Mouse (Mus musculus) stomach, embryonic 14.5 days (tissue): ENCODE measurements around the gene Gm21987. TPM values are rescaled to one million over a fixed set of nuclear protein-coding genes. Genes with fewer than 3 reads are reported as not detected.

ENCODE experiments used
- ATAC-seq: fragments of 200-750 bp; cut with Nextera tagmentation; 2 replicates; pipeline ENCODE4 v1.8.0; 2017; ENCODE audit warnings: low read depth, moderate TSS enrichment; ENCODE audit not compliant: insufficient number of reproducible peaks, insufficient read depth, low FRiP score
- H3K27ac ChIP-seq: fragments of 300-500 bp; sonication (generic); 2 replicates; pipeline ENCODE4 v1.5.1; 2014; ENCODE audit warnings: mild to moderate bottlenecking, low read length, moderate library complexity, mixed read lengths
- H3K27me3 ChIP-seq: fragments of 300-500 bp; sonication (generic); 2 replicates; pipeline ENCODE4 v1.6.1; 2014; ENCODE audit warnings: low read length, control low read depth, mixed read lengths; ENCODE audit not compliant: control insufficient read depth, insufficient read depth
- H3K36me3 ChIP-seq: fragments of 300-500 bp; sonication (generic); 2 replicates; pipeline ENCODE4 v1.6.1; 2014; ENCODE audit warnings: mild to moderate bottlenecking, control low read depth, low read length, moderate library complexity, mixed read lengths; ENCODE audit not compliant: control insufficient read depth, insufficient read depth
- H3K4me1 ChIP-seq: fragments of 300-500 bp; sonication (generic); 2 replicates; pipeline ENCODE4 v1.6.1; 2014; ENCODE audit warnings: low read length, control low read depth, mixed read lengths; ENCODE audit not compliant: control insufficient read depth, insufficient read depth
- H3K4me2 ChIP-seq: fragments of 300-500 bp; sonication (generic); replicated peaks from 2 replicates; pipeline ENCODE4 v1.6.1; 2014; ENCODE audit warnings: low read depth, low read length, control low read depth
- H3K4me3 ChIP-seq: fragments of 300-500 bp; sonication (generic); 2 replicates; pipeline ENCODE4 v1.5.1; 2014; ENCODE audit warnings: low read depth, low read length, control low read depth
- H3K9ac ChIP-seq: fragments of 300-500 bp; sonication (generic); replicated peaks from 2 replicates; pipeline ENCODE4 v1.6.1; 2014; ENCODE audit warnings: low read depth, mild to moderate bottlenecking, control low read depth, low read length, moderate library complexity, mixed read lengths
- H3K9me3 ChIP-seq: fragments of 300-500 bp; sonication (generic); 2 replicates; pipeline ENCODE4 v1.6.1; 2016; ENCODE audit warnings: low read depth, low read length, control low read depth; ENCODE audit not compliant: control insufficient read depth
- WGBS: fragments of 180-500 bp; shearing (Covaris S2); extraction: QIAGEN DNeasy Blood & Tissue Kit; methylation state at CpG from one replicate; pipeline ENCODE4 v1.1.7; 2014; 5-methylcytosine and 5-hydroxymethylcytosine counted together
- polyA plus RNA-seq: library from polyadenylated mRNA; unstranded; fragments of >200 nt; fragmentation: Nextera tagmentation; extraction: Ambion mirVana; gene quantifications from 2 replicates; pipeline ENCODE4 v1.2.1, GENCODE M21; 2014

Gene Gm21987
- polyA plus RNA-seq, 1 experiment from 2014 or later = not detected

DNA sequence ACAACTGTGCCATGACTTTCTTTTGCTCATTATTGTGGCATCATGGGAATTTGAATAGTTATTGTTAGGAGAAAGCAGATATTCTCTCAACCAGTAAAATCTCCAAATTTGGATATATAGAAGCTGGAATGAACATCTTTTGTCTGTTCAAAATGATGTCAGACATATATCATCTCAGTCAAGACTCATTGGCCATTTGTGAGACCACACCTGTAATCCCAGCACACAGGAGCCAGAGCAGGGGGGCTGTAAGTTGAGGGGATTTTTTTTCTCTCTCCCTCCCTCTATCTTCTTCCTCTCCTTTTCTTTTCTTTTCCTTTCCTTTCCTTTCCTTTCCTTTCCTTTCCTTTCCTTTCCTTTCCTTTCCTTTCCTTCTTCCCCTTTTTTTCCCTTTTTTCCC is 6.0 kb downstream of the Gm21987 start:
- Histone ChIP-seq H3K4me2 (no peak overlapping the region), H3K9me3 (no peaks in the 10 kb centered on the region), H3K4me3 (no peak overlapping the region), H3K9ac (no peak overlapping the region), H3K4me1 (peaks cover 2% of the 10 kb centered on the region; the same call in 1 of the 2 replicates), H3K36me3 (peaks cover 15% of the 10 kb centered on the region), H3K27me3 (no peaks in the 10 kb centered on the region), H3K27ac (no peak overlapping the region)
- ATAC-seq = no peak

DNA sequence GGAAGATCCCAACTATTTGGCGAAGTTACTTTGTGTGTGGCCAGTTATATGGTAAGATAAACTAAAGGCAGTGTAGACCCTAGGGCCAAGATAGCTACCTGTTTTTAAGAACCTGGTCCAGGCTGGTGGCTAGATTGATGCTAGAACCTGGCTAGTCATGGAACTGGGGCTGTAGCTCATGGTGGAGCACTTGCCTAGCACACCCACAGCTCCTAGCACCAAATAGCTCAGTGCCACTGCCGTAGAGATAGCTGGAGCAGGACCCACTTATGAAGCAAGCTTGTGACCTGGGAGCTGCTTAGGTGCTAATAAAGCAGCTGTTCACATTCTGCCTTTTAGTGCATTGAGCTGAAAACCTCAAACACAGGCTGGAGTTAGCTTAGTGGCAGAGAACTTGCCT is 6.8 kb downstream of the Gm21987 start:
- no peak overlapping the region for H3K4me2 ChIP-seq

GRCm38 (mm10) chr16:38354185-38354913 is 7.5 kb downstream of the Gm21987 start:
- WGBS = 56% methylated on average over 5 of the region's 5 CpGs
- Histone ChIP-seq H3K9me3 (no peaks in the 10 kb centered on the region), H3K9ac (no peak overlapping the region), H3K27me3 (no peaks in the 10 kb centered on the region), H3K27ac (no peak overlapping the region), H3K36me3 (peaks cover 15% of the 10 kb centered on the region), H3K4me3 (no peak overlapping the region), H3K4me1 (no peaks in the 10 kb centered on the region), H3K4me2 (no peak overlapping the region)
- no peak for ATAC-seq

More for the DNA sequence above, 6.8 kb downstream of the Gm21987 start:
- H3K4me1 ChIP-seq = no peaks in the 10 kb centered on the region
- H3K4me3 ChIP-seq = no peak overlapping the region
- no peaks in the 10 kb centered on the region for H3K9me3 ChIP-seq
- 100% methylated on average over 2 of the region's 2 CpGs for WGBS
- peaks cover 15% of the 10 kb centered on the region for H3K36me3 ChIP-seq
- no peak overlapping the region for H3K27ac ChIP-seq
- ATAC-seq = no peak
- H3K9ac ChIP-seq = no peak overlapping the region
- no peaks in the 10 kb centered on the region for H3K27me3 ChIP-seq

DNA sequence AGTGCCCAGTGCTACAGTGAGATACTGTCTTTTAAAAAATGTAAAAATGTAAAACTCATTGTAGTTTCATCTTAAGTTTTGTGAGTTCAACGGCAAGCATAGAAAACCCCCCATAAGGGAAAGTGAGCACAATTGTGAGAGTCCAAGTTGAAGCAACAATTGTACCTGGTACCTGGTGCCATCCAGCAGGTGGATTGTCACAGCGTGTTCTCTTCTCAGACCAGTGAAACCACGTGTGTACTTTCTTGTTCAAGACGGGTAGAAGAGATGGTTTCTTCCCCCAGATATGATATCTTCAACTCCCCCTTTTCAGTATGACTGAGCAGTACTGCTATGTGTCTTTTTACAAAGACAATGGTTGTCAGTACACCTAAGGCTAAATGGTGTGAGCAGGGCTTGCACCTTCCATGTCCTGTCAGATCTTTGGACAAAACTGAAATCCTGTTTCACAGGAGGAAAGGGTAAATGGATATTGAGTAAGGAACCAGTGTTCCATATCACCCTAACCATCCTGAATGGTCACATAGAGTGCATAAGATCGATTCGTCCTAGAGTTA is 11.5 kb downstream of the Gm21987 start:
- 93% methylated on average over 6 of the region's 6 CpGs for WGBS
- no peak overlapping the region for H3K9ac ChIP-seq
- H3K27me3 ChIP-seq = no peaks in the 10 kb centered on the region
- no peak overlapping the region for H3K4me3 ChIP-seq
- no peaks in the 10 kb centered on the region for H3K9me3 ChIP-seq
- H3K4me1 ChIP-seq = peaks cover 11% of the 10 kb centered on the region
- H3K4me2 ChIP-seq = no peak overlapping the region
- H3K36me3 ChIP-seq = no peaks in the 10 kb centered on the region
- no peak for ATAC-seq
- H3K27ac ChIP-seq = no peak overlapping the region

GRCm38 (mm10) chr16:38359241-38359640 is 12.4 kb downstream of the Gm21987 start:
- Histone ChIP-seq H3K27me3 (no peaks in the 10 kb centered on the region), H3K36me3 (no peaks in the 10 kb centered on the region), H3K4me1 (peaks cover 11% of the 10 kb centered on the region), H3K9ac (no peak overlapping the region), H3K4me2 (no peak overlapping the region), H3K27ac (no peak overlapping the region), H3K9me3 (no peaks in the 10 kb centered on the region), H3K4me3 (no peak overlapping the region)
- WGBS = 87% methylated on average over 2 of the region's 2 CpGs
- ATAC-seq = no peak

GRCm38 (mm10) chr16:38359857-38360256 is 13.0 kb downstream of the Gm21987 start:
- Histone ChIP-seq H3K36me3 (no peaks in the 10 kb centered on the region), H3K9me3 (no peaks in the 10 kb centered on the region), H3K27me3 (no peaks in the 10 kb centered on the region), H3K4me3 (no peak overlapping the region), H3K4me2 (no peak overlapping the region), H3K27ac (no peak overlapping the region), H3K9ac (no peak overlapping the region), H3K4me1 (peaks cover 11% of the 10 kb centered on the region)
- ATAC-seq = no peak
- 57% methylated on average over 3 of the region's 3 CpGs for WGBS

GRCm38 (mm10) chr16:38360317-38360716 is 13.5 kb downstream of the Gm21987 start:
- H3K27me3 ChIP-seq = no peaks in the 10 kb centered on the region
- peaks cover 11% of the 10 kb centered on the region for H3K4me1 ChIP-seq
- no peak overlapping the region for H3K4me3 ChIP-seq
- 34% methylated on average over 2 of the region's 2 CpGs for WGBS
- no peak overlapping the region for H3K4me2 ChIP-seq
- H3K36me3 ChIP-seq = no peaks in the 10 kb centered on the region
- ATAC-seq = no peak
- H3K9me3 ChIP-seq = no peaks in the 10 kb centered on the region
- H3K27ac ChIP-seq = no peak overlapping the region
- no peak overlapping the region for H3K9ac ChIP-seq

GRCm38 (mm10) chr16:38361933-38362332 is 15.1 kb downstream of the Gm21987 start, which contains the start of gene Popdc2:
Popdc2 (plus strand) TSS chr16:38362209.
- Histone ChIP-seq H3K27ac (no peak within 1 kb of the TSS), H3K4me2 (peak within 1 kb of the TSS; percentile 28), H3K27me3 (no peaks in the 10 kb centered on the region), H3K9me3 (no peaks in the 10 kb centered on the region), H3K4me1 (peaks cover 11% of the 10 kb centered on the region), H3K36me3 (no peaks in the 10 kb centered on the region), H3K4me3 (no peak within 1 kb of the TSS), H3K9ac (no peak within 1 kb of the TSS; the same call in 1 of the 2 replicates)
- ATAC-seq = no peak
- 12% methylated on average over 10 of the region's 10 CpGs for WGBS
